Mouse (Mus musculus) lung, embryonic 16.5 days (tissue): ENCODE results near the gene Psmd10. TPM values are rescaled to one million over a fixed set of nuclear protein-coding genes. Genes with fewer than 3 reads are reported as not detected.
A peak's percentile ranks its signal among the peaks of the same experiment; 100 is the strongest.

ENCODE experiments used
- ATAC-seq: fragments of 200-750 bp; cut with Nextera tagmentation; 2 replicates; pipeline ENCODE4 v1.8.0; 2017; ENCODE audit warnings: low read depth, mild to moderate bottlenecking, moderate library complexity
- H3K27ac ChIP-seq: fragments of 300-500 bp; sonication (generic); 2 replicates; pipeline ENCODE4 v1.5.1; 2014; ENCODE audit warnings: mild to moderate bottlenecking, control low read depth, low read length
- H3K27me3 ChIP-seq: fragments of 300-500 bp; sonication (generic); 2 replicates; pipeline ENCODE4 v1.6.1; 2014; ENCODE audit warnings: low read depth, low read length, mixed read lengths; ENCODE audit not compliant: control insufficient read depth, insufficient read depth
- H3K36me3 ChIP-seq: fragments of 300-500 bp; sonication (generic); 2 replicates; pipeline ENCODE4 v1.6.1; 2014; ENCODE audit warnings: low read length; ENCODE audit not compliant: control insufficient read depth, insufficient read depth
- H3K4me1 ChIP-seq: fragments of 300-500 bp; sonication (generic); replicated peaks from 2 replicates; pipeline ENCODE4 v1.6.1; 2014; ENCODE audit warnings: low read length, mixed read lengths; ENCODE audit not compliant: control insufficient read depth, insufficient read depth
- H3K4me2 ChIP-seq: fragments of 300-500 bp; sonication (generic); 2 replicates; pipeline ENCODE4 v1.6.1; 2014; ENCODE audit warnings: low read depth, low read length, control low read depth
- H3K4me3 ChIP-seq: fragments of 300-500 bp; sonication (generic); 2 replicates; pipeline ENCODE4 v1.5.1; 2014; ENCODE audit warnings: mild to moderate bottlenecking, low read length, control low read depth
- H3K9ac ChIP-seq: fragments of 300-500 bp; sonication (generic); 2 replicates; pipeline ENCODE4 v1.6.1; 2014; ENCODE audit warnings: low read length, control low read depth
- H3K9me3 ChIP-seq: fragments of 300-500 bp; sonication (generic); 2 replicates; pipeline ENCODE4 v1.6.1; 2016; ENCODE audit warnings: low read length; ENCODE audit not compliant: control insufficient read depth
- WGBS: fragments of 180-500 bp; shearing (Covaris S2); extraction: QIAGEN DNeasy Blood & Tissue Kit; methylation state at CpG from one replicate; pipeline ENCODE4 v1.1.7; 2014; 5-methylcytosine and 5-hydroxymethylcytosine counted together
- polyA plus RNA-seq: library from polyadenylated mRNA; unstranded; fragments of >200 nt; fragmentation: Nextera tagmentation; extraction: Ambion mirVana; gene quantifications from 2 replicates; pipeline ENCODE4 v1.2.1, GENCODE M21; 2015

The Psmd10 gene
- polyA plus RNA-seq, 1 experiment from 2014 or later: 49.6 TPM

- Histone ChIP-seq H3K27me3 (peaks cover 2% of the 10 kb centered on the region), H3K9ac (no peak overlapping the region), H3K27ac (no peak overlapping the region), H3K36me3 (no peaks in the 10 kb centered on the region), H3K9me3 (no peaks in the 10 kb centered on the region), H3K4me2 (no peak overlapping the region), H3K4me3 (no peak overlapping the region), H3K4me1 (no peaks in the 10 kb centered on the region; the same call in none of the 2 replicates)
- 64% methylated on average over 2 of the region's 2 CpGs for WGBS
- peak; percentile 60 for ATAC-seq
These were observed 23.0 kb upstream of the Psmd10 start for GRCm38 (mm10) chrX:140979546-140979945.

- Histone ChIP-seq H3K4me3 (no peak overlapping the region), H3K36me3 (no peaks in the 10 kb centered on the region), H3K27me3 (peaks cover 2% of the 10 kb centered on the region), H3K9me3 (no peaks in the 10 kb centered on the region), H3K4me1 (no peaks in the 10 kb centered on the region; the same call in none of the 2 replicates), H3K27ac (no peak overlapping the region), H3K4me2 (no peak overlapping the region), H3K9ac (no peak overlapping the region)
- WGBS: 85% methylated on average over 1 of the region's 1 CpGs
- ATAC-seq: no peak
These were observed 22.4 kb upstream of the Psmd10 start for GRCm38 (mm10) chrX:140978943-140979342.

GRCm38 (mm10) chrX:140956959-140957358, 431 bp upstream of the Psmd10 start:
- WGBS: 17% methylated on average over 5 of the region's 5 CpGs
- peak; percentile 57 for ATAC-seq

GRCm38 (mm10) chrX:140953618-140954017, 2.9 kb downstream of the Psmd10 start:
- no peak overlapping the region for H3K9ac ChIP-seq
- H3K4me1 ChIP-seq: no peaks in the 10 kb centered on the region
- no peaks in the 10 kb centered on the region for H3K27me3 ChIP-seq
- H3K9me3 ChIP-seq: no peaks in the 10 kb centered on the region
- H3K4me2 ChIP-seq: no peak overlapping the region
- no peak for ATAC-seq
- H3K36me3 ChIP-seq: no peaks in the 10 kb centered on the region; the same call in 1 of the 2 replicates
- H3K4me3 ChIP-seq: no peak overlapping the region
- H3K27ac ChIP-seq: no peak overlapping the region
- WGBS: 77% methylated on average over 4 of the region's 4 CpGs

More at GRCm38 (mm10) chrX:140956959-140957358, 431 bp upstream of the Psmd10 start:
- Histone ChIP-seq H3K4me1 (no peaks in the 10 kb centered on the region), H3K4me2 (peak overlapping the region; percentile 59), H3K27ac (no peak overlapping the region), H3K27me3 (peaks cover 6% of the 10 kb centered on the region; the same call in 1 of the 2 replicates), H3K4me3 (peak overlapping the region; percentile 59), H3K9me3 (no peaks in the 10 kb centered on the region), H3K36me3 (no peaks in the 10 kb centered on the region), H3K9ac (peak overlapping the region; percentile 60)

GRCm38 (mm10) chrX:140936271-140936670, 20.3 kb downstream of the Psmd10 start:
- Histone ChIP-seq H3K4me2 (no peak overlapping the region), H3K27ac (no peak overlapping the region), H3K9me3 (no peaks in the 10 kb centered on the region), H3K27me3 (peaks cover 4% of the 10 kb centered on the region; the same call in 1 of the 2 replicates), H3K4me1 (no peaks in the 10 kb centered on the region), H3K4me3 (no peak overlapping the region), H3K9ac (no peak overlapping the region), H3K36me3 (no peaks in the 10 kb centered on the region)
- no peak for ATAC-seq
- WGBS: 58% methylated on average over 5 of the region's 5 CpGs

GRCm38 (mm10) chrX:140933263-140933662, 23.3 kb downstream of the Psmd10 start:
- H3K4me1 ChIP-seq: no peaks in the 10 kb centered on the region
- no peak overlapping the region for H3K9ac ChIP-seq
- peaks cover 7% of the 10 kb centered on the region for H3K27me3 ChIP-seq
- no peaks in the 10 kb centered on the region for H3K9me3 ChIP-seq
- H3K4me3 ChIP-seq: no peak overlapping the region
- ATAC-seq: no peak
- H3K4me2 ChIP-seq: no peak overlapping the region
- no peak overlapping the region for H3K27ac ChIP-seq
- no peaks in the 10 kb centered on the region for H3K36me3 ChIP-seq
- 51% methylated on average over 3 of the region's 3 CpGs for WGBS

GRCm38 (mm10) chrX:140932066-140932465, 24.5 kb downstream of the Psmd10 start:
- no peak overlapping the region for H3K27ac ChIP-seq
- no peak overlapping the region for H3K4me2 ChIP-seq
- H3K9me3 ChIP-seq: no peaks in the 10 kb centered on the region
- H3K9ac ChIP-seq: no peak overlapping the region
- peaks cover 7% of the 10 kb centered on the region for H3K27me3 ChIP-seq
- H3K4me1 ChIP-seq: no peaks in the 10 kb centered on the region
- 60% methylated on average over 3 of the region's 3 CpGs for WGBS
- H3K36me3 ChIP-seq: no peaks in the 10 kb centered on the region
- no peak for ATAC-seq
- H3K4me3 ChIP-seq: no peak overlapping the region

GRCm38 (mm10) chrX:140921321-140921720, 35.2 kb downstream of the Psmd10 start:
- Histone ChIP-seq H3K9me3 (no peaks in the 10 kb centered on the region), H3K27me3 (peaks cover 5% of the 10 kb centered on the region), H3K27ac (no peak overlapping the region), H3K36me3 (no peaks in the 10 kb centered on the region), H3K4me1 (no peaks in the 10 kb centered on the region), H3K4me3 (no peak overlapping the region), H3K9ac (no peak overlapping the region), H3K4me2 (no peak overlapping the region)
- 81% methylated on average over 6 of the region's 6 CpGs for WGBS
- ATAC-seq: no peak

- H3K36me3 ChIP-seq: no peaks in the 10 kb centered on the region
- H3K9me3 ChIP-seq: no peaks in the 10 kb centered on the region
- H3K4me2 ChIP-seq: no peak within 1 kb of the TSS
- H3K27me3 ChIP-seq: no peaks in the 10 kb centered on the region
- no peak for ATAC-seq
- H3K4me3 ChIP-seq: no peak within 1 kb of the TSS
- no peak within 1 kb of the TSS for H3K27ac ChIP-seq
- no peak within 1 kb of the TSS for H3K9ac ChIP-seq
- H3K4me1 ChIP-seq: no peaks in the 10 kb centered on the region
- 48% methylated on average over 7 of the region's 7 CpGs for WGBS
These were observed 49.2 kb downstream of the Psmd10 start, which contains the start of gene Vsig1 for GRCm38 (mm10) chrX:140907360-140907759. TSS of gene Vsig1 (plus strand) at chrX:140907608.

GRCm38 (mm10) chrX:140903487-140903886, 53.0 kb downstream of the Psmd10 start:
- no peaks in the 10 kb centered on the region for H3K36me3 ChIP-seq
- no peaks in the 10 kb centered on the region for H3K27me3 ChIP-seq
- WGBS: 65% methylated on average over 3 of the region's 3 CpGs
- H3K4me2 ChIP-seq: no peak overlapping the region
- no peaks in the 10 kb centered on the region for H3K9me3 ChIP-seq
- H3K9ac ChIP-seq: no peak overlapping the region
- no peak for ATAC-seq
- no peak overlapping the region for H3K27ac ChIP-seq
- H3K4me1 ChIP-seq: no peaks in the 10 kb centered on the region
- H3K4me3 ChIP-seq: no peak overlapping the region
